Mouse (Mus musculus) limb, embryonic 14.5 days (tissue): ENCODE measurements around the gene Trpc2. TPM values are rescaled to one million over a fixed set of nuclear protein-coding genes. Genes with fewer than 3 reads are reported as not detected.
A peak's percentile ranks its signal among the peaks of the same experiment; 100 is the strongest.

Source experiments
- ATAC-seq: fragments of 200-750 bp; cut with Nextera tagmentation; 2 replicates; pipeline ENCODE4 v1.8.0; 2017; ENCODE audit warnings: low read depth, moderate number of reproducible peaks, moderate TSS enrichment; ENCODE audit not compliant: low FRiP score
- DNase-seq: peaks from one replicate; pipeline ENCODE4 v3.0.0-alpha.2; 2015; ENCODE audit warnings: low spot score
- H3K27ac ChIP-seq: fragments of 300-500 bp; sonication (generic); replicated peaks from 2 replicates; pipeline ENCODE4 v1.5.1; 2014; ENCODE audit warnings: low read depth, mild to moderate bottlenecking, low read length, moderate library complexity, mixed read lengths
- H3K27me3 ChIP-seq: fragments of 300-500 bp; sonication (generic); 2 replicates; pipeline ENCODE4 v1.6.1; 2014; ENCODE audit warnings: low read length, mixed read lengths; ENCODE audit not compliant: control insufficient read depth, insufficient read depth
- H3K36me3 ChIP-seq: fragments of 300-500 bp; sonication (generic); 2 replicates; pipeline ENCODE4 v1.6.1; 2014; ENCODE audit warnings: mild to moderate bottlenecking, low read length, moderate library complexity, mixed read lengths; ENCODE audit not compliant: control insufficient read depth, insufficient read depth
- H3K4me1 ChIP-seq: fragments of 300-500 bp; sonication (generic); 2 replicates; pipeline ENCODE4 v1.6.1; 2014; ENCODE audit warnings: antibody characterized with exemption, low read length, mixed read lengths; ENCODE audit not compliant: control insufficient read depth, insufficient read depth
- H3K4me2 ChIP-seq: fragments of 300-500 bp; sonication (generic); replicated peaks from 2 replicates; pipeline ENCODE4 v1.6.1; 2014; ENCODE audit warnings: low read depth, mild to moderate bottlenecking, low read length, moderate library complexity; ENCODE audit not compliant: severe bottlenecking
- H3K4me3 ChIP-seq: fragments of 300-500 bp; sonication (generic); replicated peaks from 2 replicates; pipeline ENCODE4 v1.5.1; 2014; ENCODE audit warnings: low read length
- H3K9ac ChIP-seq: fragments of 300-500 bp; sonication (generic); 2 replicates; pipeline ENCODE4 v1.6.1; 2014; ENCODE audit warnings: mild to moderate bottlenecking, low read depth, low read length, moderate library complexity; ENCODE audit not compliant: severe bottlenecking
- H3K9me3 ChIP-seq: fragments of 300-500 bp; sonication (generic); 2 replicates; pipeline ENCODE4 v1.6.1; 2016; ENCODE audit warnings: low read length; ENCODE audit not compliant: control insufficient read depth
- POLR2A ChIP-seq: fragments of 200-500 bp; IDR thresholded peaks from 2 replicates; pipeline ENCODE4 v1.8.0; 2012; ENCODE audit warnings: inconsistent platforms, mild to moderate bottlenecking, moderate library complexity, borderline replicate concordance; ENCODE audit not compliant: insufficient read depth, insufficient read length; ENCODE audit errors: extremely low read depth
- WGBS: fragments of 180-500 bp; shearing (Covaris S2); extraction: QIAGEN DNeasy Blood & Tissue Kit; methylation state at CpG from one replicate; pipeline ENCODE4 v1.1.7; 2014; 5-methylcytosine and 5-hydroxymethylcytosine counted together
- polyA plus RNA-seq, 2 experiments: library from polyadenylated mRNA; depleted of rRNA in 1 of 2; stranded (reverse) in 1 of 2; unstranded in 1 of 2; fragments of >200 nt; fragmentation: Nextera tagmentation in 1 of 2; extraction: Ambion mirVana in 1 of 2; gene quantifications; 2 replicates each; pipeline versions ENCODE4 v1.2.1 to v1.2.3; 2012 to 2014

Gene Trpc2
- polyA plus RNA-seq, 2 experiments = 5.5 TPM; not detected in 1

- peaks cover 14% of the 10 kb centered on the region for H3K4me1 ChIP-seq
- DNase-seq (no peak), ATAC-seq (no peak)
- 70% methylated on average over 6 of the region's 6 CpGs for WGBS
- H3K4me3 ChIP-seq = peak overlapping the region; percentile 75
- H3K27ac ChIP-seq = 0 out of 2 replicates have a peak overlapping the region, but pooled peaks have one; percentile 85
- peak overlapping the region; percentile 72 for H3K9ac ChIP-seq
- H3K4me2 ChIP-seq = peak overlapping the region; percentile 57
- no peak for TF ChIP-seq POLR2A
- no peaks in the 10 kb centered on the region for H3K9me3 ChIP-seq
- no peaks in the 10 kb centered on the region for H3K27me3 ChIP-seq
- H3K36me3 ChIP-seq = peaks cover 11% of the 10 kb centered on the region
Observed at GRCm38 (mm10) chr7:102066363-102066762, 16.6 kb upstream of the Trpc2 start.

- H3K27ac ChIP-seq = no peak overlapping the region
- no peaks in the 10 kb centered on the region for H3K27me3 ChIP-seq
- peaks cover 92% of the 10 kb centered on the region for H3K36me3 ChIP-seq
- H3K4me2 ChIP-seq = no peak overlapping the region
- ATAC-seq (no peak), DNase-seq (no peak)
- no peaks in the 10 kb centered on the region for H3K4me1 ChIP-seq
- no peaks in the 10 kb centered on the region for H3K9me3 ChIP-seq
- no peak for TF ChIP-seq POLR2A
- no peak overlapping the region for H3K9ac ChIP-seq
- H3K4me3 ChIP-seq = no peak overlapping the region
- WGBS = 82% methylated on average over 7 of the region's 7 CpGs
Observed at GRCm38 (mm10) chr7:102076714-102077296, 6.1 kb upstream of the Trpc2 start.

DNA sequence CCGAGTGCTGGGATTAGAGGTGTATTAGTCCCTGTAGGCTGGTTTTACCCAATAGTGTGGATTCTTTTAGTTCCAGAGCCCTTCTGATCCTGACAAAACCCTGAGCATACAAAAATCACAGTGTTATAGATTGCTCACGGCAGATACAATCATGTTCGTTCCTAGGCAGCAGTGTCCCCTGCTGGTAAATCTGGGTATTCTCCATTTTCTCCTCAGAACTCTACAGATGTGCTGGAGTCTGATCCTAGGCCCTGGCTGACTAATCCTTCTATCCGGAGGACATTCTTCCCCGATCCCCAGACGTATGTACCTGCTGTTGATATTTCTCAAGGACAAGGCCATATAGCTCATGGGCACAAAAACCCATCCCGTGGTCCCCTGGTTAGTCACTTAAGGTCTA, 4.4 kb upstream of the Trpc2 start:
- no peak; the same call in 1 of the 2 replicates for ATAC-seq
- 79% methylated on average over 7 of the region's 7 CpGs for WGBS
- Histone ChIP-seq H3K36me3 (peaks cover 93% of the 10 kb centered on the region), H3K27me3 (no peaks in the 10 kb centered on the region), H3K4me1 (no peaks in the 10 kb centered on the region), H3K27ac (no peak overlapping the region), H3K9ac (no peak overlapping the region), H3K9me3 (no peaks in the 10 kb centered on the region), H3K4me3 (no peak overlapping the region), H3K4me2 (no peak overlapping the region)
- TF ChIP-seq POLR2A = no peak
- DNase-seq = peak; percentile 39

GRCm38 (mm10) chr7:102080311-102080710, 2.6 kb upstream of the Trpc2 start:
- no peak for ATAC-seq
- Histone ChIP-seq H3K27ac (no peak overlapping the region), H3K36me3 (peaks cover 93% of the 10 kb centered on the region), H3K9me3 (no peaks in the 10 kb centered on the region), H3K9ac (no peak overlapping the region), H3K27me3 (no peaks in the 10 kb centered on the region), H3K4me3 (no peak overlapping the region), H3K4me1 (no peaks in the 10 kb centered on the region), H3K4me2 (no peak overlapping the region)
- TF ChIP-seq POLR2A = no peak
- WGBS = 84% methylated on average over 8 of the region's 8 CpGs
- no peak for DNase-seq

DNA sequence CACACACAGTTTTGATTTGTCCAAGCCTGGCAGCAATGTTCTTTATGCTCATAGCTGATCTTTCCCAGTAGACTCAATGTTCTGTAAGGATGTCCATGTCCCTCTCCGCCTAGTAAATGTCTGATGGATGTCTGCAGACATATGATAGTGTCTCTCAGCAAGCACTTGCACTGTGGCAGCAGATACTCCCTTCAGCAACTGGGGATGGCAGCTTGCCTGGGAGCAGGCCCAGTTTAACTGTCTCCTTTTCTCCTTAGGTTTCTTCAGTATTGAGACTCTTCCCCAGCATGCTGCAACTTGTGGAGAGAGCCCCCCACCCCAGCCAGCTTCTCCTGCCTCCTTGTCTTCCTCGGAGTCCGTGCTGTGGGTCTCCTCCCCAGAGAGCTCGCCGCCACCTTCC, 1.1 kb upstream of the Trpc2 start:
- Histone ChIP-seq H3K4me2 (no peak overlapping the region), H3K36me3 (peaks cover 80% of the 10 kb centered on the region), H3K4me3 (no peak overlapping the region), H3K27me3 (no peaks in the 10 kb centered on the region), H3K4me1 (no peaks in the 10 kb centered on the region), H3K9ac (no peak overlapping the region), H3K27ac (no peak overlapping the region), H3K9me3 (no peaks in the 10 kb centered on the region)
- no peak for TF ChIP-seq POLR2A
- no peak for DNase-seq
- 95% methylated on average over 5 of the region's 5 CpGs for WGBS
- no peak for ATAC-seq
